Mouse (Mus musculus): ENCODE results near the gene Il1rn. TPM values are rescaled to one million over a fixed set of nuclear protein-coding genes. Genes with fewer than 3 reads are reported as not detected.

Il1rn gene
- polyA plus RNA-seq (2012; rRNA removed) = 0.08 and 0.27 TPM in 2 replicates

DNA sequence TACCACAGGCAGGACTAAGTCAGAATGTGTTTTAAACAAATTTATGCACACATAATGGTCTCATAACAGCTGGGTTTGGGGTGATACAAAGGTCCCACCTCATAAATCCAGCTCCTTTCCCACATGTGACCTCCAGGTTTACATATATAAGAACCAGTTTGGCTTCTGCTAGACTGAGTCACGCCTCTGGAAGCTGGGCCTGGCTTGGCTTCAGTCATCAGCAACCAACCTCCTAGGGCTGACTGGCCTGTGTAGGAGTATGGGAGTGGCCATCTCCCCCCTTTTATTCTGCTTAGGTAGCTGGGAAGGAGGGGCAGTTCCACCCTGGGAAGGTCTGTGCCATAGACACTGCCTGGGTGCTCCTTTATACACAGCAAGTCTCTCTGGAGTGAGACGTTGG lies at the start of gene Il1rn:
Gene Il1rn (plus strand): TSS at position 309 of the 400 bp plus-strand sequence.
- no peak for DNase-seq (ENCODE audit: extremely low spot score in 1 of 2, low spot score in 1 of 2)

DNA sequence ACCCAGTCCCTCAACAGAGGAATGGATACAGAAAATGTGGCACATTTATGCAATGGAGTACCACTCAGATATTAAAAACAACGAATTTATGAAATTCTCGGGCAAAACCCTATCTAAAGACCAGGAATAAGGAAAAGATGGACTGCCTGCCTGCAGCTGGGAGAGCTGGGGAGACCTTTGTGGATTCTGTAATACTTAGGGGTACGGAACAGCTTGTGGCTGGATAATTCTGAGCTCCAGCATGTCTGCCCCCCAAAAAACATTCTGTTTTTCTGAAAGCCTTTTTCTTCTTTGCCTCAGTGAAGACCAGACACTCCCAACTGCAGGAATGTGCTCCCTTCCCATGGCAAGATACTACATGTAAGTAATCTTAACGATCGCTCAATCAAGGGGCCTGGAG lies 45.8 kb upstream of the Il1rn start, which contains the start of gene Il1f10:
Gene Il1f10 (plus strand): TSS at position 301 of the 400 bp plus-strand sequence.
- DNase-seq (ENCODE audit: extremely low spot score in 1 of 2, low spot score in 1 of 2) = no peak

DNA sequence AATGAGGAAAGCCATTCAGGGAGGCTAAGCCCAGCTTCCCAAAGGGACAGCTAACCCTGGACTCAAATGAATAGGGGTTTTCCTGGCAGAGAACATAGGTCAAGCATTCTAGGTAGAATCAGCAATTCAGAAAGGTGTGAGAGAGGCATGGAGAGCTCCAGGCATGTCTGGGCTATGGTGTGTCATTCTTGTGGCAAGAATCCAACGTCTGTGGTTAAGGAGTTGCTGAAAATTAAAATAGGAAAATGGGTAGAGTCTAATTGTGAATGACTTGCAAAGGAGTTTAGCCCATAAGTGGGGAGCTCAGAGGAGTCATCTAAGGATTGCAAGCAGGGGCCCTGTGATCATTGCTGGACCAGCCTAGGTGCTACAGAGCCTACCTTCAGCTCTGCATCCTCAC lies 42.0 kb upstream of the Il1rn start:
- no peak for DNase-seq (ENCODE audit: extremely low spot score in 1 of 2, low spot score in 1 of 2)

DNA sequence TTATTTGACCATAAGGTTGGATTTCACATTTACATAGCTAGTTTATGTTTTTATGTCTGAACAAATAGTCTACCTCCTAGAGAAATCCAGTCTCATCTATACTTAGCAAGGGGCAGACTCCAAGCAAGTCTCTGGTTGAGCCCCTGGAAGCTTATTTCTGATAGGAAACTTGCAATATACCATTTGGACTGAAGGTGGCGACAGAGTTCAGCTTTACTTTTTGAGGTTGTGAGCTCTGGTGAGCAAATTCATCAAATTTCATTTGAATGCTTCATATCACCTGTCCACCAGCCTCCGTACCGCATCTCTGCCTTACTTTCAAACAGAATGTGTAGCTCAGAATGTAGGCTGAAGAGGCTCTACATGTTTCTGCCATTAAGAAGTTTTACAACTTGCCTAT lies 39.8 kb upstream of the Il1rn start:
- peak in 1 of 2 experiments; percentile 76 for DNase-seq (ENCODE audit: extremely low spot score in 1 of 2, low spot score in 1 of 2)

DNA sequence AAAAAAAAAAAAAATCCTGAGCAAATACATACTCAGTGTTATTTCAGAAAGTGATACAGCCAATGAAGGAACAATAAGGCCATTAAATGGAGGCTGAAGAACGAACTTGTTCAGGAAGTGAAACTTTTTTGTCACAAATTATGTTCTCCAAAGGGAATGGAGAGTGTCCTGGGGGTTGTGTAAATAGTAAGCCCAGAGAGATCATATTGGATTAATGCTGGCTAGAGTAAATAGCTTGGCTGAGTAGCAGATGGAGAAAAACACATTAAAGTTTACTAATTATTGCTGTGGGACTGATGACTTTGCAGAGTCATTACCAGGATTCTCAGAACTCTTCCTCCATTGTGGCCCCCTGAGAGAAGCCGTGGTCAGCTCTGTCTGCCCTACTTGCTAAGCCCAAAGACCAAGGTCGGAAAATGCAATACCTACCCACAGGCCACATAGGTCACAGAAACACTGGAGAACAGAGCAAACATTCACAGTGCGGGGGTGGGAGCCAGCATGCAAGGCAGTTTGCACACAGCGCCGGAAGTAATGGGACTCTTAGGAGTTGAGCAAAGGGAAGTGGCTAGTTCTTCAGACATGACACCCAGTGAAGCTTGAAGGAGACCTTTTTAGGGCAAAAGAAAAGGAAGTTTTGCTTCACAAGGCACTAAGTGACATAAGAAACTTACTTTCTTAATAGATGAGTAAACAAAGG lies 25.2 kb upstream of the Il1rn start:
- DNase-seq (ENCODE audit: extremely low spot score in 1 of 2, low spot score in 1 of 2) = no peak

DNA sequence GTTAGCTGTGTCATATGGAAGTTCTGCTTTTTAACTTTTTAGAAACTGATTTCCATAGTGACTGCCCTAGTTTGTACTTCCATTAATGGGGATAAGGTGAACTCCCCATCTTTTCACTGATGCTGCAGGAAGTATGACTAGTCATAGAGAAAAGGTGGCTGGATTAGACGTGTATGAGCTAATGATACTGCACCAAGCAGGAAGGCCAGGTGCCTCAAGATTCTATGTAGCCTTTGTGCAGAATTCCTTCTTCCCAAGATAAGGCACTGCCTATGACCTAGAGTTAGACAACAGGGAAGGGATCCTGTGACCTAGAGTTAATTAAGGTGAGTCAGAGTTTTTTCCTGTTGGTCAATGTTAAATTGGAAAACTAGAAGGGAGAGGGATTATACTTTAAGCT lies 19.7 kb upstream of the Il1rn start:
- no peak for DNase-seq (ENCODE audit: extremely low spot score in 1 of 2, low spot score in 1 of 2)

DNA sequence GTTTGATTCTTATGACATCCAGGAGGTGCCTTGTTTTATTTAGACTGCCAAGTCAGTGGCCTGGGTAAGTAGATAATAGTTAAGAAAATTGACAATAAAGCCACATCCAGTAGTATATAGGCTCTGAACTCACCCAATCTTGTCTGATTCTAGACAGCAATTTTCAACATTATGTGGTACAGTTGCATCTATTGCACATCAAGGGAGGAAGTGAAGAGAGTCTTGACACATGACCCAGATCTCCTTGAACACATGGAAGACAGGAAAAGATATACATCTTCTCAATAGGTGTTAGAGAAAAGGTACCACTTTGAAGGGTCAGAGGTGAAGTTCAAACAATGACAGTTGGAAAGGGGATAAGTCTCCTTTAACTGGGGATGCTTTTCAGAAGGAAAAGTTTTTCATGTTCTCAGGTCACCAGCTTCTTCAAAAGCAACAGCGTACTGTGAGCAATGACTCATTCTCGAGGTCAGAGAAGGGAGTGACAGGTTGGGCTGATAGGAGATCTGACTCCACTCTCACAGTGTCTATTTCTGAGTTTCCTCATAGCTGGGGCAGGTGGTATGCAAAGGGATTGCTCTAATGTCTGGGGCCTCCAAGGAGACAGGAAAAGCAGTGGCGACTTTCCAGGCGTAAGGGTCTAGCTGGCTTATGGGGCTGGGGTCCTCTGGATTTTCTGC lies 18.6 kb upstream of the Il1rn start:
- DNase-seq (ENCODE audit: extremely low spot score in 1 of 2, low spot score in 1 of 2) = no peak

DNA sequence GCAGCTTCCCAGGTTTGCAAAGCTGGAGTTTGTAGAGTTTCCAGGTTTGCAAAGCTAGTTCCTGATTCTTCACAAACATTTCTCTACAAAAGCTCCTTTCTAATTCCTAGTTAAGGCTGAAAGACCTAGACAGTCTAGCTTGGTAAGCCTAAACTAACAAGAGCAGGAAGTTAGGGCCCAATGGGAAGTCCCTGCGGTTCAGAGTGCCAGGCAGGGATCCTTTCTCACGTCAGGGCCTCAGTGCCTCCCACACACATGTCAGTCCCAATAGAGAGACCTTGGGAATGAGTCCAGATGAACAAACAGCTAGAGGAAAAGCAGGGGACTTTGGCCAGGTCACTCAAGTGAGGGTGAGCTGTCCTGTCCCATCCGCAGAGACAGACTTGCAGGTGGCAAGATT lies 1.3 kb upstream of the Il1rn start:
- DNase-seq (ENCODE audit: extremely low spot score in 1 of 2, low spot score in 1 of 2) = no peak

DNA sequence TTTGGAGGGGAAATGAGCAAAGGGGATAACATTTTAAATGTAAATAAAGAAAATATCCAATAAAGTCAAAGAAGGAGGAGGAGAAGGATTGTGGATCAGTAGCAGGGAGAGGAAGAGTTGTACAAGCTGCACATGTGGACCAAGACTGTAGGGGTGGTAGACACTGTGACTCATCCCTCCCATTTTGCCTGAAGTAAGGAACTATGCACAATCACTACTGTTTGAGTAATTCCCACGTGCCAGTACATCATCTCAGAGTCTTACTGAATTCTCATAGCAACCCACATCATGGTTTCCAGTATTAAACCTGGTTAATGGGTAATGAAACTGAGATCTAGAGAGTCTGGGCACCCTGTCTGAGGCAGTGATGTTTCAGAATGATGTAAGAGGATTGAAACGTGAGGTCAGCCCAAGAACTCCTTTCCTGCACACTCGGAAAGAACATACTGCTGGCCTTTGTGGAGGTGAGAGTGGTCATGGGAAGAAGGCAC lies 4.8 kb downstream of the Il1rn start:
- no peak for DNase-seq (ENCODE audit: extremely low spot score in 1 of 2, low spot score in 1 of 2)

DNA sequence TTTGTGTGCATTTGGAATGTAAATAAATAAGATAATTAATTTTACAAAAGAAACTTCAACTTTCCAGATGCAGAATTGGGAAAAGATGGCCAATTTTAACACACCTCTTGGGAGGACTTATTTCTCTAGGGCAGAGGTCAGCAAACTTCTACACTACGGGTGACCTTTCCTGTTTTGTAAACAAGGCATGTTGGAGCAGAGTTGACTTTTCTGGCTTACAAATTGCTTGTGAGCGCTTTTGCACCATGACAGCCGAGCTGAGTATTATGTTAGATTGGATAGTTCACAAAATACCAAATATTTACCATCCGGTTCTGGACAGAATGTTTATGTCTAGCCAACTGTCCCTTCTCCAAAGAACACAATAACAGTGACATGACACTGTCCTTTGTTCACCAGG lies 8.0 kb downstream of the Il1rn start:
- no peak for DNase-seq (ENCODE audit: extremely low spot score in 1 of 2, low spot score in 1 of 2)

DNA sequence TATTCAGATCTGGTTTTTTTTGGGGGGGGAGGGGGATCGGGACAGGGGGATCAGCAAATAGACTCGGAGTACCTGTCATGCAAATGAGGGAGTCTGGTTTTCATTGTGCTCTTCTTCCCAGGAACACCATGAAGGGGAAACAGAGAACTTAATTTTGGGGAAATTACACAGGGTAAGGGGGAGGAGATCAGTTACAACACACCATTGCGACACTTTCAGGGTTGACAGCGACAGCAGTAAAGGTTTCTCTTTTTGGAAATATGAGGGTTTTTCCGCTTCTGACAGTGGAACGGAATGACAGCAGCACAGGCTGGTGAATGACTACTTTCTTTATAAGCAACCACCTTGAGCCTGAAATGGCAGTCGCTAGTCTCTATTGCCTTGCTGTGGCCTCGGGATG lies 8.4 kb downstream of the Il1rn start:
- DNase-seq (ENCODE audit: extremely low spot score in 1 of 2, low spot score in 1 of 2) = no peak

DNA sequence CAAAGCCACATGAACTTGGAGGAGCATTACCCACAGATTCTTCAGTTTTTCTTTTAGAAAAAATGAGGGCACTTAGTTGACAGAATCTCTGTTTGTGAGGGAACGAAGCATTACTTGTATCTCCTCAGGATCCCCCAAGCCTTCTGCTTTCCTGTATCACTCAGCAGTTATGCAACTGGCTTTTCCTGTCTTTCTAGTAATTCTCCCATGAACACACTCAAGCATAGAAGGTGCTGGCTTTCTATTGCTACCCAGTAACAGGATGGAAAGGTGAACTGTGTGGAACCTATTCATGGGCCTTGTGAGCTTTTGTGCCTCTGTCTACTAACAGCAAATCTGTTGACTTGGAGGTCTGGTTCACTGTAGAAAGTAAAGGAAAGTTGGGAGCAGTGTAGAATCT lies 11.3 kb downstream of the Il1rn start:
- DNase-seq (ENCODE audit: extremely low spot score in 1 of 2, low spot score in 1 of 2) = no peak

DNA sequence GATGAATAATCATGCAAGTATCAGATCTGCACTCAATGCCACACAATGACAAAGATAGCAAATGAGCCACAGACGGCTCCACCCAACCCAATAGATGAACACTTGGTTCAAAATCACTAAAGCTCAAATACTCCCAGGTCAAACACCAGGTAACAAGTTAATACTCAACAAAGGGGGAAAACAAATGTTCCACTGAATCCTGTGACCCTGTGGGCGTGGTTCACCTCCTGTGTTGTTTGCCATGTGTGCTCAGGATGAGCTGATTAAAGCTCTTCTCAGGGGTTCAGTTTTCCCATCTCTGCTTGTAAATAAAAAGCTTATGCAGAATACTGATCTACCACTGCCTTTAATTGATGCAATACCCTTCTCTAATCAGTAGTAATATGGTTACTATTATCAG lies 14.5 kb downstream of the Il1rn start:
- DNase-seq (ENCODE audit: extremely low spot score in 1 of 2, low spot score in 1 of 2) = no peak

DNA sequence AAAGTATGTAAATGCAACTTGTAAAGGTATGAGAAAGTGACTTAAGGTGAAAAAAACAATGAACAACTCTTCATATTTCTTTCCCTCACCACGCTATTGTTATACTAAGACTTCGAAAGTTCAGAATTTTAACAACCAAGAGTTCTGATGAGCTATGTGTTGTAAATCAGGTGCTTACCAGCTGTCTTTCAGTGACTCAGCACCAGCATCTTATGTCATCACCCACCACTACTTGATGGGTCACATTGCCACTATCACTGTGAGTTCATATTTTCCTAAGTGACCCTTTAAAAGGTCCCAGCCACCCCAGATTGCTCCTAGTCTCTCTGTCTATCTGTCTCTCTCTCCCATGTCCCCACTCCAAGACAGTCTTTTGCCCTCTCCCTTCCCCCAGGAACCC lies 16.4 kb downstream of the Il1rn start:
- no peak for DNase-seq (ENCODE audit: extremely low spot score in 1 of 2, low spot score in 1 of 2)

DNA sequence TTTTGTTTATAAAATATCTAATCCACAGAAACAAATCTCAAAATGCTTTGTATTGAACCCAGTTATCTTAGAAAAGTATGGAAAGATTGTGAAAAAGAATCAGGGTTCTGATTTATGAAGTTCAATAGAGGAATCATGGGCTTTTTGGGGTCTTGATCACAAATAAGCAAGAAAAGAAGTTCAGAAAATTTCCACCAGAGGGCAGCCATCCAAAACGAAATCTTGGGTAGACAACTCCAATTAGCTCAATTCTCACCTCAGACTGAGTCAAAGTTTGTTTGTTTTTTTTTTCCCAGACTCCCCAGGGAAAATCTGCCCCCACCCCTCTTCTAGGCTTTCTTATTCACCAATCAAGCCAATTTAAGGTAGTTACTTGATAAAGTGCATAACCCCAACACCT lies 21.0 kb downstream of the Il1rn start:
- DNase-seq (ENCODE audit: extremely low spot score in 1 of 2, low spot score in 1 of 2) = peak in 1 of 2 experiments; percentile 68

DNA sequence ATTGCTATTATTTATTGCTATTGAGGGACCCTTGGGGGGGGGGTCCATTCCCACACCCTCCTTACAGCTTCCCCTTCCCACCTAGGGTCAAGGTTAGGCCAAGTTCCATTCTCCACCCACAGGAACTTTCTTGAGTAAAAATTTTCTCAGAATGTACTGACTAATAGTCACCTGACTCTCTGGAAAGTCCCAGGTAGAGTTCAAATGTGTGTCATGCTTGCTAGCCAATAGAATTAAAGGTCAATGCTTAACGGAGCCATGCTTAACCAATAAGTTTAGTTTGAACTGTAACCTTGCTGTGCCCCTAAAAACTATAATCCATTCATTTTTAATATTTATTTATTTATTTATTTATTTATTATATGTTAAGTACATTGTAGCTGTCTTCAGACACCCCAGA lies 22.7 kb downstream of the Il1rn start:
- no peak for DNase-seq (ENCODE audit: extremely low spot score in 1 of 2, low spot score in 1 of 2)

DNA sequence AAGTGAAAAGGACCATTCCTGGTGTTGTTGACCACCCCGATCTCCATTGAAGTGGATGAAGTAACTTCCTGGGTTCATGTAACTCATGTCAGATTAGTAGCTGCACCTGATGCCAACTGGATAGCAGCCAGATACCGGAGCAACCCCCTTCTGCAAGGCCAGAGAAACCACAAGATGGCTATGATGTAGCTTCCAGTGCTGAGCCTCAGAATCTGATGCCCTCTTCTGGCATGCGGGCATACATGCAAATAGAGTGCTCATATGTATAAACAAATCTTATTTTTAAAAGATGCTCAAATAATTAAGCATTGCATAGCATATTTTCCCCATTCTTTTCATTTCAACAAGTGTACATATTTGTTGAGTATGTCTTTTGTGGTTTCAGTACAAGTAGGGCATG lies 27.2 kb downstream of the Il1rn start:
- no peak for DNase-seq (ENCODE audit: extremely low spot score in 1 of 2, low spot score in 1 of 2)

DNA sequence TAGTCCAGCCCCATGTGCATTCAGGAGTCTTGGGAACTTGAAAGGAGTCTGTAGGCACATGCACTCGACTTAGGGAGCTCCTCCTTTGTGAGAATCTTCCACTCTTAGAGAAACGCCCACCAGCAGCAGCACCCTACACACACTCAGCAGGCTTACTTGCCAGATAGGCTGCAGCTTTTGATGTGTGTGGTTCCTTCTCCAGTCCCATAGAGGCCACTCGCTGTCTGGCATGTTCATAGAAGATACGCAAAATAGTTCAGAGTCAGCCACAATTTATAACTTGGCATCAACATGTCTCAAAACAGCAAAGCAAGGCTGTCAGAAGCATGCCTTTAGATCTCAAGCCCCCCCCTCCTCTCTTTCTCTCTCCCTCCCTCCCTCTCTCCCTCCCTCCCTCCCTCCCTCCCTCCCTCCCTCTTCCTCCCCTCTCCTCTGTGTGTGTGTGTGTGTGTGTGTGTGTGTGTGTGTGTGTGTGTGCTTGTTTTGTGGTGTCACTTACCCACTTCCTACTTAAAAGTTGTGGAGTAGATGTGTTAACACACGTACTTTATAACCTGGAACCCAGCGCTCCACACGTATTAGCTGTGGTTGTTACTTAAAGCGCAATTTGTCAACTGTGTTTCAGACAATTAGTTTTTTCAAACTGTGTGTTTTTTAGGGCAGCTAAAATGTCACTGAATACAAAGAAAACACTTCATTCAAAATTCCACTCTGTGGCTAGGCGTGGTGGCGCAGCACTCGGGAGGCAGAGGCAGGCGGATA lies 29.7 kb downstream of the Il1rn start:
- DNase-seq (ENCODE audit: extremely low spot score in 1 of 2, low spot score in 1 of 2) = no peak

DNA sequence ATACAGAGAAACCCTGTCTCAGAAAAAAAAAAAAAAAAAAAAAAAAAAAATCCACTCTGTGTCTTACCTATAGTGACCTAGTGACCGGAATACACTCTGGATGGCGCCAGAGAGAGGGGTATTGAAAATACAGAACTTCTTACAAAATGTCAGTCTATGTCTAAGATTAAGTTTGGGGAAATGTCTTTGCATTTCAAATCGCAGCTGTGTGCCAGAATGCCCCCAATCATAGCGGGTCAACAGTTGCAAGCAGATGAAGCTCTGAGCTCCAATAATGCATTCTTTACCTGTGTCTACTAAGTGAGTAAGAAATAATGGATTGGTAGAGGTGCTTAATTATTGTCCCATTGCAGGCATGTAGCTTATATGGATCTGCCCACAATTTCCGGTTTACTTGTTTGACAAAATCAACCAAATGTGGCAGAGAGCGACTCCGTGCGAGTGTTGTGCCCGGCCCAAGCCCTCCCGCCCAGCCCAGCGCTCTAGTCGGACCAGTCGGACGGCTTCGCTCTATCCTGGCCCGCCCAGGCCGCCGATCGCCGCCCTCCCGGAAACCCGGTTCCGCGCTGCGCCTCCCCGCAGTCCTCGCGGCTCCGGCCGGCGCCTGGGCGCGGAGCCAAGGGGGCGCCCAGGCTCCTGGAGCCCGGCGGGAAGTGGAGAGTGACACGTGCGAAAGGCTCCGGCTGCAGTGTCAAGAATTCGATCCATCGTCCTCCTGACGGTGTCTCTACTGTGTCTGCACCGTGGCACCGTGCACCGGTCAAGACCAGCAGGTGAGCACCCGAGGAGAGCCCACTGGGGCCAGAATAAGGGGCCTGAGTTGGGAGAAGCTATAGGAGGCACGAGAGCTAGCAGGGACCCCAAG lies 30.6 kb downstream of the Il1rn start, which contains the start of gene Psd4:
Gene Psd4 (plus strand): TSS at position 551 of the 865 bp plus-strand sequence.
- DNase-seq (ENCODE audit: extremely low spot score in 1 of 2, low spot score in 1 of 2) = no peak

DNA sequence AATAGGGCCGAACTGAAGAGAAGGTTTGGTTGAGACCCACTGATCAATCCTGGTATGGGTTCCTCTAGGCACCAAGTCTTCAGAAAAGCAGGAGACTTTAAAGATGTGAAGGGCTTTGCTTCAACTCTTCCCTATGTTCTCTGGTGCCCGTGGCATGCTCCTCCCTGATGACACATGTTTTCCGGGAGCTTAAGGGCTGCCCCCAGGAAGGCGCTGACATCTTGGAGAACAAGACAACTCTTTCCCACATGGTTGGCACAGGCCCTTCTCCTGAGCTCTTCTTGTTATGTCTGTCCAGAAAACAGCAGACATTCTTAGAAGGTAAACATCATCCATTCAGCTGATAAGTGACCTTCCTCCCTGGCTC lies 31.2 kb downstream of the Il1rn start:
- DNase-seq (ENCODE audit: extremely low spot score in 1 of 2, low spot score in 1 of 2) = no peak

All from frontal cortex, adult 2 months (tissue).